Mouse (Mus musculus) hindbrain, embryonic 16.5 days (tissue): Measurements from ENCODE around the gene Hmox1. TPM values are rescaled to one million over a fixed set of nuclear protein-coding genes. Genes with fewer than 3 reads are reported as not detected.

Experiments used
- ATAC-seq: fragments of 200-750 bp; cut with Nextera tagmentation; 2 replicates; pipeline ENCODE4 v1.8.0; 2017; ENCODE audit warnings: moderate TSS enrichment, moderate library complexity
- H3K27ac ChIP-seq: fragments of 300-500 bp; sonication (generic); 2 replicates; pipeline ENCODE4 v1.5.1; 2014; ENCODE audit warnings: low read depth, mild to moderate bottlenecking, control low read depth, low read length, moderate library complexity
- H3K27me3 ChIP-seq: fragments of 300-500 bp; sonication (generic); replicated peaks from 2 replicates; pipeline ENCODE4 v1.6.1; 2014; ENCODE audit warnings: low read length; ENCODE audit not compliant: control insufficient read depth, insufficient read depth
- H3K36me3 ChIP-seq: fragments of 300-500 bp; sonication (generic); 2 replicates; pipeline ENCODE4 v1.6.1; 2014; ENCODE audit warnings: mild to moderate bottlenecking, low read length, moderate library complexity, mixed read lengths; ENCODE audit not compliant: control insufficient read depth, insufficient read depth
- H3K4me1 ChIP-seq: fragments of 300-500 bp; sonication (generic); 2 replicates; pipeline ENCODE4 v1.6.1; 2014; ENCODE audit warnings: low read depth, low read length; ENCODE audit not compliant: control insufficient read depth, insufficient read depth
- H3K4me2 ChIP-seq: fragments of 300-500 bp; sonication (generic); 2 replicates; pipeline ENCODE4 v1.6.1; 2014; ENCODE audit warnings: mild to moderate bottlenecking, low read length, control low read depth, moderate library complexity
- H3K4me3 ChIP-seq: fragments of 300-500 bp; sonication (generic); 2 replicates; pipeline ENCODE4 v1.5.1; 2014; ENCODE audit warnings: mild to moderate bottlenecking, low read length, control low read depth, moderate library complexity
- H3K9ac ChIP-seq: fragments of 300-500 bp; sonication (generic); 2 replicates; pipeline ENCODE4 v1.6.1; 2014; ENCODE audit warnings: low read depth, mild to moderate bottlenecking, control low read depth, low read length, moderate library complexity
- H3K9me3 ChIP-seq: fragments of 300-500 bp; sonication (generic); 2 replicates; pipeline ENCODE4 v1.6.1; 2014; ENCODE audit warnings: mild to moderate bottlenecking, low read length, moderate library complexity; ENCODE audit not compliant: control insufficient read depth
- WGBS: fragments of 180-500 bp; shearing (Covaris S2); extraction: QIAGEN DNeasy Blood & Tissue Kit; methylation state at CpG from one replicate; pipeline ENCODE4 v1.1.7; 2014; 5-methylcytosine and 5-hydroxymethylcytosine counted together
- polyA plus RNA-seq: library from polyadenylated mRNA; unstranded; fragments of >200 nt; fragmentation: Nextera tagmentation; extraction: Ambion mirVana; gene quantifications from 2 replicates; pipeline ENCODE4 v1.2.1, GENCODE M21; 2015

The Hmox1 gene
- polyA plus RNA-seq, 1 experiment from 2014 or later = 15.8 TPM

- no peak overlapping the region for H3K27ac ChIP-seq
- no peaks in the 10 kb centered on the region for H3K9me3 ChIP-seq
- H3K9ac ChIP-seq = no peak overlapping the region
- no peak overlapping the region for H3K4me2 ChIP-seq
- no peak overlapping the region for H3K4me3 ChIP-seq
- H3K36me3 ChIP-seq = no peaks in the 10 kb centered on the region
- H3K27me3 ChIP-seq = no peaks in the 10 kb centered on the region
- ATAC-seq = peak; percentile 76
- WGBS = 55% methylated on average over 1 of the region's 1 CpGs
- H3K4me1 ChIP-seq = peaks cover 10% of the 10 kb centered on the region
Measured at GRCm38 (mm10) chr8:75135756-75136155, 42.3 kb downstream of the Hmox1 start.

GRCm38 (mm10) chr8:75136256-75136655 is 42.8 kb downstream of the Hmox1 start:
- Histone ChIP-seq H3K9me3 (no peaks in the 10 kb centered on the region), H3K27me3 (no peaks in the 10 kb centered on the region), H3K27ac (no peak overlapping the region), H3K36me3 (no peaks in the 10 kb centered on the region), H3K9ac (no peak overlapping the region), H3K4me1 (peaks cover 10% of the 10 kb centered on the region), H3K4me3 (no peak overlapping the region), H3K4me2 (no peak overlapping the region)
- no peak for ATAC-seq
- 87% methylated on average over 2 of the region's 2 CpGs for WGBS

GRCm38 (mm10) chr8:75137536-75137935 is 44.1 kb downstream of the Hmox1 start:
- Histone ChIP-seq H3K27ac (no peak overlapping the region), H3K9ac (no peak overlapping the region), H3K4me3 (no peak overlapping the region), H3K9me3 (no peaks in the 10 kb centered on the region), H3K4me2 (no peak overlapping the region), H3K36me3 (no peaks in the 10 kb centered on the region), H3K27me3 (no peaks in the 10 kb centered on the region), H3K4me1 (peaks cover 10% of the 10 kb centered on the region)
- WGBS = 59% methylated on average over 3 of the region's 3 CpGs
- ATAC-seq = no peak

Other genes with a start within 250 kb of the Hmox1 start
- gene Isx, start 220.4 kb upstream of the Hmox1 start, polyA plus RNA-seq = not detected in 2 replicates
- 33.9 and 34.2 TPM in 2 replicates for gene Hmgxb4, start 100.3 kb upstream of the Hmox1 start, polyA plus RNA-seq
- 40.7 and 45.9 TPM in 2 replicates for gene Tom1, start 59.9 kb upstream of the Hmox1 start, polyA plus RNA-seq
- gene Mcm5, start 15.9 kb downstream of the Hmox1 start, polyA plus RNA-seq = 32.8 and 40.2 TPM in 2 replicates
- gene Rasd2, start 120.3 kb downstream of the Hmox1 start, polyA plus RNA-seq = 4.0 and 4.1 TPM in 2 replicates